Mouse (Mus musculus) layer of hippocampus, postnatal 10 days (tissue): ENCODE results near the gene Ncbp3. TPM values are rescaled to one million over a fixed set of nuclear protein-coding genes. Genes with fewer than 3 reads are reported as not detected.

Experiments
- DNase-seq, 2 experiments: peaks; one replicate each; pipeline ENCODE4 v3.0.0; 2021; ENCODE audit warnings: low spot score in 2 of 2
- total RNA-seq, 2 experiments: library from RNA; stranded (reverse); gene quantifications; 2 replicates each; pipeline ENCODE4 v1.2.3; 2021

Gene Ncbp3
- total RNA-seq, 2 experiments from 2014 or later = 9.5 to 10.0 TPM

- DNase-seq = peak; percentile 77 to 86
Observed at GRCm38 (mm10) chr11:73030821-73031498, 16.6 kb upstream of the Ncbp3 start.

DNA sequence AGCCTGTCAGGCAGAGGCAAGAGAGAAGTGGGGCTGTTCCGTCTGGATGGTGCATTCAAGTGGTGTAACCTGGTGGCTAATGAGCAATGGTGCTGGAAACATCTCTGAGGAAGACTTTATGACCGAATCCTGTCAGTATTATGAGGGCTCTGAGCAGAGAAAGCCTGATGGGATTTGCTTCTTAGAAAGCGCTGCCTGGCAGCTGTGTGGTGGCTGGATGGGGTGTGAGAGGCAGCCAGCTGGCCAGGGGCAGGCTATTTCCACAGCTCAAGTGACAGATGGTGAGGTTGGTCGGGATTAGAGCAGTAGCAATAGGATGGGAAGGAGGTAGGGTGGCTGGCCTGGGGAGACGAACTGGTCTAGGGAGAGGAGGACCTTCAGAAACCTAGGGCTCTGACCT lies 16.0 kb upstream of the Ncbp3 start:
- DNase-seq = no peak

DNA sequence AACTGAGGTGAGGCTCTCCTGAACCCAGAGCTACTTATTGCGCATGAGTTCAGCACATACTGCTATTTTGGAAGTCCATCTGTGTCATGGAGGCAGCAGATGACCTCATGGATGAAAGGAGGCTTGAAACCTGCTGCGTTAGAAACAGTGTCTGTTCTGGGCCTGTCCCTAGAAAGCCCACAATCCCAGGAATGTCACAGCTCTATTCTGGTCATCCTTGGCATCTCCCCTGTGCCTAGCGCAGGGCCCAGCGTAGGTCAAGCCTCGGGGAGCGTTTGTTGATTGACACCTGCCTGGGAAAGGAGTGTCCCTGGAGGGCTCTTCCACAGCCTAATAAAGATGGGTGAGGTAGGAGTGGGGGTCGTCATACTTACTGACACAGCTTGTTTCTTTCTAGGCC lies 11.5 kb upstream of the Ncbp3 start:
- DNase-seq = no peak

DNA sequence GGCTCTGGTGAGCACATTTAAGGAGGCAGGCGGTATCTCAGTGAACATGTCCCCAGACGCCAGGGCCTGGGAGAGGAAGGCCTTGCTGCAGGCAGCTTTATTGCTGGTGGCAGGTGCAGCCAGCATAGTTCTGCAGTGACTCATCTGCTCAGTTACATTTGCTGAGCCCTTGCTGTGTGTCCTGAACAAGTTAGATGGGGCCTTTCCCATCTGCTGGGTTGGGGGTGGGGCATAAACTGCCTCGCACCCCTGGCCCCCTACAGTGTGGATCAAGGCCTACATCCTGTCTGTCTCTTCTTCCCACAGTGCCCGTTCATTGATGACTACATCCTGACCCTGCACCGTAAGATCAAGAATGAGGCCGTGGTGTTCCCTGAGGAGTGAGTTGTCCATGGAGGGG lies 10.7 kb upstream of the Ncbp3 start:
- DNase-seq = no peak

DNA sequence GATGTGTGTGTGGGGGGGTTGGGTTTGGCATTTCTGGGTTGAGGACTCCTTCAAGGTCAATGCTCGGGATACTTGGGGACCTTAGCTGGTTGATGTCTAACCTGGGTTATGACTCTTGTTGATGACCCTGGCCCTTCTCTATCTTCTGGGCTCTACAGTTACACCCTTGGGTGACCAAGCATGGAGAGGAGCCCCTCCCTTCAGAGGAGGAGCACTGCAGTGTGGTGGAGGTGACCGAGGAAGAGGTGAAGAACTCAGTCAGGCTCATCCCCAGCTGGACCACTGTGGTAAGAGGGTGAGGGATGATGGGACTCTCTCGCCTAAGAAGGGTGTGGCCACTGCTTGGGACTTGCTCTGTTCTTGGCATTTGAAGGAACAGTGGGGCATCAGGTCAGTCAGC lies 9.9 kb upstream of the Ncbp3 start:
- no peak for DNase-seq

DNA sequence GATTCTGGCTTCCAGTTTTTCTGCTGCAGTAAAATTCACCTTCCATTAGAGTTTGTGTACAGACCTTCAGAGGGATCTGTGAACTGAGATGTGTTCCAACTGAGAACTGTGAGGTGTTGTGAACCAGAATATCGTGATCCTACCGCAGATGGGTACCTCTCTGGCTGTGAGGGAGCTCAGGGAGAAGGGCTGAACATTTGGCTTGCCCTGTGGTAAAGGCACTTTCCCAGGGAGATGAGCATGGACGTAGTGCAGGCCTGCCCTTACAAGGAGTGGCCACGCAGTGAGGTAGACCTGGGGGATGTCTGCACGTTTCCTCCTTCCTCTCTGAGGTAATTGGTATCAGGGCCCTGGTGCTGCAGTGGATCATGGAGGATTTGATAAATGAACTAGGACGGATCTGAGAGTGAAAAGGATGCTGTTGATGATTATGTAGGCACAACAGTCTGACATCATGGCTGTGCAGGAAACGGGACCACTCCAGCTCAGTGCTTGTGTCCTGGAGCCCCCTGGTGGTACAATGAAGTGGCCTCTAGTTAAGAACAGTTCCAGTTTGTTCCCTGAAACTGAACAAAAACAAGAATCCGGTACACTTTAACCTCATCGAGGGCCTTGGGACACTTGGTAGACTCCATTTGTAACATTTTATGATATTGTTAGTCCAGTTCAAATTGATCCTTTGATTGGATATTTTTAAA lies 8.3 kb upstream of the Ncbp3 start:
- peak; percentile 73 to 77 for DNase-seq

DNA sequence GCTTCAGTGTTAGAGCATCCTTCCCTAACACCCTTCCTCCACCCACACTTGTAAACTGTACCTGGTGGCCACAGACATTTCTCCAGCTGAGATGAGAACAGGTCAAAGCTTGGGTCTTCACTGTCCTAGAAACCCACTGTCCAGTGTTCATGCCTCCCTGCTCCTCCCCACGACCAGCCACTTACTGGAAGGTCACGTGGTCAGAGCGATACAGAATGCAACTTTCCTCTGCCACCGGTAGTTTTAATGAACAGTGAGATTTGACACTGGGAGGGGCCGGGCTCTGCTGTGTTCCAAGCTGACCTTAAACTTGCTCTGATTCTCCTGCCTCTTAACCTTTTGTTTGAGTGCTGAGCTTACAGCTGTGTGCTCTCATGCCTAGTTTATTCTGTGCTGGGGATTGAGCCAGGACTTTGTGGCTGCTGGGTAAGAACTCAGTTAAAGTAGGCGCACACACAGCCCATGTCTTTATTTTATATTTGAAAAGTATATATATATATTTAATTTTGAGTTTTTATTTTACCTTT lies 3.3 kb upstream of the Ncbp3 start:
- DNase-seq = no peak

- DNase-seq = no peak
Observed at GRCm38 (mm10) chr11:73044789-73045188, 2.8 kb upstream of the Ncbp3 start.

DNA sequence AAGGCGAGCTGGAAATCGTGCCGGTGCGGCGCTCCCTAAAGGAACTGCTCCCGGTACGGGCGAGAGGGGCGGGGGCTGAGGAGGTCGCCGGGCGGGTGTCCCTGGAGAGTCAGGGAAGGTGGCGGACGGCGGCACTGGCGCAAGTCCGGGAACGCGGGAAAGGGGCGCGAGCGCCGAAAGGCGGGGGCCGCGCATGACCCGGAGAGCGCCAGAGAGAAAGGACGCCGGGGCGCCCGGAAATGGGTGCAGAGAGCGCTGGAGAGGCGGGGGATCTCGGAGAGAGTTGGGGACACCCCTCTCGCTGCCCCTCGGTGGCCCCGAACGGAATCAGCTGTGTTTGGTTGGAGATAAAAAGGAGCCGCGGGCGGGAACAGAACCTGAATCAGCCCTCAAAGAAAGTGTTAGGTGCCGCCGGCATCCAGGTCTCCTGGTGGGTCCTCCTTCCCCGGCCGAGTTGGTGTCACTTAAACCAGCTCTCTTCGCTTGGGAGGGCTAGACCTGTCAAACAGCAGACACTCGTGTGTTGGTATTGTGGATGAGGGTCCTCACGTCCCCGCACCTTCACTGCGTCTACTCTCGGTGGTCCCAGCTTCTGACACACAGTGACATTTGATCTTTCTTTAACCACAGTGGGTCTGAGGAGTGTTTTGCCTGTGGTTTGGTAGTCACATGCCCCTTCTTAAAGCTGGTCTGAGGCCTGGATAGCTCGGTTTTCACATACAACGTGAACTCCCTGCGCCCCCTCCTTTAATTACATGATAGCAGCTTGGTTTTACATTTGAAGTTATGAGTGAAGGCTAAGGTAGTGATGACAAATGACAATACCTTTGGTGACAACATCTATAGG lies 670 bp downstream of the Ncbp3 start:
- DNase-seq = no peak

GRCm38 (mm10) chr11:73049335-73049734 lies 1.8 kb downstream of the Ncbp3 start:
- peak; percentile 82 to 86 for DNase-seq

DNA sequence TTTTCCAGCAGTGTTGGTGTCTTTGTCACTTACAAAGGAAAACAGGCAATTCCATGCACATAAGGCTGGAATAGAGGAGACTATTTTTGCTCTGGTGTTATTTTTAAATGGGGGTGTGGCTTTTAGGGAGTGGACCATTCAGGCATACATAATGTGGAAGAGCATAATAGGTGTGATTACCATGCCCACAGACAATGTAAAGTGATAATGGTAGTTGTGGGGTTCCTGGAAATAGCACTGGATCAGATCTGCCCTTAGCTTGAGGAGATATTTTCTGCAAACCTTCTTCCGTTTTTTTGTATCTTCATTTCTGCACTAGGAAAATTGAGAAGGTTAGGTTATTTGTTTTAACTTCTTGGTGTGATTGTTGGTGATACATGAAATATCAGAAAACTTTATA lies 5.2 kb downstream of the Ncbp3 start:
- DNase-seq = no peak

GRCm38 (mm10) chr11:73057701-73058100 lies 10.1 kb downstream of the Ncbp3 start:
- DNase-seq = no peak

DNA sequence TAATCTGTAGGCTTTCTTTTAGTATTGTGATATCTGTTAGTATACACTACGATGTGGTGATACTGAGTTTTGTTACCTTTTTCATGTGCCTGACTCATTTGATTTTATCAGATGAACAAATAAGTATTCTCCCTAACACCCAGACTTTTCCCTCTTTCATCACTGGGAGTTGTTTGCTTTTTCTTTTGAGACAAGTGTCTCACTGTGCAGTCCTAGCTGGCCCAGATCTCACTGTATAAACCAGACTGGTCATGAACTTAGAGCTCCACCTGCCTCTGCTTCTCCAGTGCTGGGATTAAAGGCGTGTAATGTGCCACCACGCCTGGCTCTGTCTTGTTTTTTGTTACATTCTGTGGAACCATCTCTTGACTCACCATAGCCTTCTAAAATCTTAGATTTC lies 12.0 kb downstream of the Ncbp3 start:
- no peak for DNase-seq

DNA sequence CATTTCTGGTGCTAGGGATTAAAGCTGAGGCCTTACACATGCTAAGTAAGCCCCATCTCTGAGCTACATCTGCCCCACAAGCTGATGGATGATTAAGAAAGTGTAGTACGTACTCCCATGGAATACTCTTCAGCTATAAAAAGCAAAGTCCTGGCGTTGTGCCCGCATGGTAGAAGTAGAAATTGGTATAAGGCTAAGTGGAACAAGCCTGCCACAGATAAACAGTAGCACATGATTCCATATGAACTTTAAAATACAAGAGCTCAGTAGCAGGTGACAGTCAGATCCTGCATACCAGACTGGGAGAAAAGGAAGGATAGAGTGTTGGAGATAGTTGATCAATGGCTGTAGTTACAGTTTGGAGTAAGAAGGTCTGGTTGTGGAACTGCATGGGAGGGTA lies 13.8 kb downstream of the Ncbp3 start:
- no peak for DNase-seq

DNA sequence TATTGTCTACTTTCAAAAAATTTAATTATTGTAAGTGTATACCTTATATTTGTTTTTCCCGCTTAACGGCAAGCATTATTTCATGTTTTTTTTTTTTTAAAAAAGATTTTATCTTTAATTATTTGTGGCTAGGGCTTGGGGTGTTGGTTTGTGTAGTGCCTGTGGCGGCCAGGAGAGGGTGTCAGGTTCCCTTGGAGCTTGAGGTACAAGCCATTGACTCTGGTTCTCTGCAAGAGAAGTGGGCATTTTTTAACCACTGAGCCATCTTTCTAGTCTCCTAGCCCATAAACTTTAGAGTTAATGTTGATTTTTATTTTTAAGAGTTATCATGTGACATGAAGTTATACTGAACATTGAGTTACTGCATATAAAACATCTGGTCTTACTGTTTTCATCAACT lies 24.3 kb downstream of the Ncbp3 start:
- peak; percentile 58 to 74 for DNase-seq

GRCm38 (mm10) chr11:73076295-73076694 lies 28.7 kb downstream of the Ncbp3 start:
- DNase-seq = no peak

- DNase-seq = no peak
Observed at GRCm38 (mm10) chr11:73076733-73077132, 29.1 kb downstream of the Ncbp3 start.

DNA sequence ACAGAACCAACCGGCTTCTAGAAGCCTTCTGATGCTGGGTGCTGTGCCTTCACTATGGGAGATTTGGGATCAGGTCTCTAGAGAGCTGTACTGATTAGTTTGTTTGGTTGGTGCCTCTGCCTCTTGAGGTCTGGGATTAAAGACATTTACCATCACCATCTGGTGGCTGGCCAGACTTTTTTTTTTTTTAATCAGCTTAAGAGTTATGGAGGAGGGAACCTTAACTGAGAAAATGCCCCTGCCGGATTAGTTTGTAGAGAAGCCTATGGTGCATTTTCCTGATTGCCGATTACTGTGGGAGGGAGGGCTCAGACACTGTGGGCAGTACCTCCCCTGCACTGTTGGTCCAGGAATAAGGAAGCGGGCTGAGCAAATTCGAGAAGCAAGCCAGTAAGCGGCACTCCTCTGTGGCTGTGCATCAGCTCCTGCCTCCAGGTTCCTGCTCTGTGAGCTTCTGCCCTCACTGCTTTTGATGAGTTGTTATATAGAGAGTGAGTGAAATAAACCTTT lies 29.7 kb downstream of the Ncbp3 start:
- DNase-seq = no peak

- no peak for DNase-seq
Observed at GRCm38 (mm10) chr11:73078615-73079014, 31.0 kb downstream of the Ncbp3 start.

GRCm38 (mm10) chr11:73080306-73080705 lies 32.7 kb downstream of the Ncbp3 start:
- no peak for DNase-seq

GRCm38 (mm10) chr11:73084303-73084702 lies 36.7 kb downstream of the Ncbp3 start:
- DNase-seq = no peak

GRCm38 (mm10) chr11:73084804-73085231 lies 37.2 kb downstream of the Ncbp3 start:
- DNase-seq = peak; percentile 40 to 56
